Comparison of ENCODE assay signal across 18 mouse cellular contexts in the genomic region with DNA sequence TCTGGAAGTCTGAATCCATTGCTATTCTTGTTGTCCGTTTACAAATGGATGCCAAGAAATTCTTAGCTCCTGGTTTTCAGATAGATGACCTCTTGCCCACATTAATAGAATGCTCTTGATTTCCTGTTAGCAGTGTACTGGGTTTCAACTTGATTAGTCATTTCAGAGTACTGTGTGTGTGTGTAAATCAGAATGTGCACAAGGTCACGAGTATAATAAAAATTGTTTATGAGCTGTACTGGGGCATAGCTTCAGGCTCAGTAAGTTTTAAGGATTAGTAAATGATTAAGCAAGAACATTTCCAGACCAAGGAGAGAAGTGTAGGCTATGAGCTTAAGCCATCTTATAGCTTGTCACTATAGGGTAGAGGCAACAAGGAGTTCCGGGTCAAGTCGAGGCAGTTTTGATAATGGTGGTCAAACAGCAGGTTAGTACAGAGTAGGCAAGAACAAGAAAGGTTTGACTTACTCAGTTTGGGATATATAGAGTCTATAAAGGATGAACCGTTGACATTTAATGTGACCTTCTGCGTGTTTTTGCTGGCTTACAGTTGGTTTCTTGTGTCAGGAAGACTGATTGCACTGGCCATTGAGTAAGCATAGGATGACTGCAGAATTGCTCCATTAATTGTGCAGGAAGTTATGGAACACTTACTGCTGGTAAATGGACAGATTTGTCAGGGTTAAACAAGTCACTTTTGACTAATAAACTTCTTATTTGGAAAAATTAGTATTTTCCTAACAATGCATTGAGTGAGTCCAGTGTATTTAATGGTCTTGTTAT. TPM values are rescaled to one million over a fixed set of nuclear protein-coding genes. Genes with fewer than 3 reads are reported as not detected.
DNase-seq lines count a peak whose midpoint lies in the region; ATAC-seq and TF ChIP-seq lines count a peak whose summit lies in the region.
"Had no signal": no experiment of that assay in that cellular context is flagged by ENCODE, and none has a peak within 500 bp of the region (broad histone marks: within the 10 kb centered on the region; RNA-seq: fewer than 3 reads in every experiment).

No protein-coding gene starts in this region.

- POLR2A ChIA-PET in Patski (lab: Charles Lee) = interaction anchor here (2.4 kb wide), 1 partner anchor 12 kb away, joined by 7 read pairs; a partner anchor contains a TSS

- no peaks in the 10 kb centered on the region for H3K27me3 ChIP-seq in kidney, embryonic 15.5 days
- no peaks in the 10 kb centered on the region for H3K27me3 ChIP-seq in Patski
- H3K27me3 ChIP-seq: liver, embryonic 15.5 days; midbrain, embryonic 13.5 days had no signal

- 50% methylated on average over 6 of the region's 6 CpGs for WGBS in kidney, embryonic 15.5 days

- no peak overlapping the region for H3K4me3 ChIP-seq in kidney, embryonic 15.5 days (replicated peaks)
- no peak overlapping the region for H3K4me3 ChIP-seq in brown adipose tissue, adult 24 weeks (ENCODE audit: insufficient read depth, low read depth, low read length)
- H3K4me3 ChIP-seq: erythroblast, embryonic 14.5 days; liver, embryonic 15.5 days; midbrain, embryonic 13.5 days had no signal

- no peak for TF ChIP-seq CTCF in Patski (IDR thresholded peaks at IDR 0.05)

- H3K27ac ChIP-seq in kidney, embryonic 15.5 days = peak overlapping the region; percentile 45; the same call in 1 of the 2 replicates
- peak overlapping the region; percentile 90 for H3K27ac ChIP-seq in brown adipose tissue, adult 24 weeks (replicated peaks; ENCODE audit: low read depth, low read length)
- H3K27ac ChIP-seq: hindbrain, embryonic 14.5 days; liver, embryonic 15.5 days; midbrain, embryonic 13.5 days had no signal

- in situ Hi-C loops in Patski (cut with MboI; ENCODE audit: low pct_unique_long_range_greater_than_20kb) = loop anchor here (25.0 kb wide), 1 partner anchor 891 kb away; no protein-coding TSS in a partner anchor

- peaks cover 28% of the 10 kb centered on the region; the same call in 1 of the 2 replicates for H3K36me3 ChIP-seq in kidney, embryonic 15.5 days

- CTCF ChIA-PET in Patski (lab: Charles Lee) = interaction anchor here (0.7 to 1.2 kb wide), 5 partner anchors 11 to 211 kb away, joined by 3 read pairs; no protein-coding TSS in a partner anchor

- peaks cover 25% of the 10 kb centered on the region for H3K4me1 ChIP-seq in kidney, embryonic 15.5 days
- peaks cover 7% of the 10 kb centered on the region; the same call in 1 of the 2 replicates for H3K4me1 ChIP-seq in brown adipose tissue, adult 24 weeks (ENCODE audit: control insufficient read depth, insufficient read depth, insufficient read length, low read length)

- no peak overlapping the region for H3K4me2 ChIP-seq in kidney, embryonic 15.5 days
- H3K4me2 ChIP-seq: hindbrain, embryonic 14.5 days; liver, embryonic 15.5 days; midbrain, embryonic 13.5 days had no signal

- peak; percentile 69 for ATAC-seq in kidney, embryonic 15.5 days (replicated peaks; ENCODE audit: low FRiP score)
- ATAC-seq in Patski = peak; percentile 83
- ATAC-seq in megakaryocyte, adult 5-6 weeks (ENCODE audit: poor library complexity, severe bottlenecking) = 0 out of 2 replicates have a peak, but pooled peaks have one; percentile 16
- ATAC-seq: midbrain, embryonic 13.5 days had no signal

- H3K9me3 ChIP-seq in kidney, embryonic 15.5 days (replicated peaks) = no peaks in the 10 kb centered on the region
- H3K9me3 ChIP-seq: liver, embryonic 15.5 days had no signal

- no peak for DNase-seq in kidney, postnatal 25 days
- no peak for DNase-seq in Patski (ENCODE audit: low read depth, low spot score)
- DNase-seq in left cerebral cortex, adult 18-20 months (ENCODE audit: low spot score in 2 of 2) = no peak
- DNase-seq in B cell, adult 2 months = no peak
- no peak for DNase-seq in cerebellum, postnatal 10 days
- DNase-seq: cerebellum, postnatal 14 days; heart, postnatal 10 days; layer of hippocampus, postnatal 36 days; lung, postnatal 4 days; right cerebral cortex, adult 18-20 months; thymus, postnatal 4 days had no signal

- H3K9ac ChIP-seq in kidney, embryonic 15.5 days = no peak overlapping the region
- H3K9ac ChIP-seq: hindbrain, embryonic 14.5 days; liver, embryonic 15.5 days; midbrain, embryonic 13.5 days had no signal

RNA-seq across cellular contexts. Expression of a gene that starts 11.6 kb away (rescaled TPM):
- polyA plus RNA-seq in kidney, embryonic 15.5 days (2015; fragmentation: Nextera tagmentation; extraction: Ambion mirVana) = 163 and 173 TPM in 2 replicates
- polyA plus RNA-seq in Patski (2021) = 145 TPM
- 60.4 and 82.4 TPM in 2 replicates for polyA plus RNA-seq in brown adipose tissue, adult 24 weeks (2012; ENCODE audit: insufficient read depth, insufficient read length, missing spikeins)
- 106 and 115 TPM in 2 replicates for total RNA-seq in megakaryocyte, adult 5-6 weeks (2015)
- total RNA-seq in megakaryocyte, adult 5-6 weeks (2017) = 138 and 164 TPM in 2 replicates
- 100 to 1,000 TPM in 1 of 2 experiments, 10 to 100 TPM in 1; 97.5 to 106 TPM for total RNA-seq in left cerebral cortex, adult 18-20 months (2021)

RNA-seq across cellular contexts. Expression of a gene that starts 28.5 kb away (rescaled TPM):
- polyA plus RNA-seq in kidney, embryonic 15.5 days (2015; fragmentation: Nextera tagmentation; extraction: Ambion mirVana) = 1.7 and 2.2 TPM in 2 replicates
- 0.17 TPM for polyA plus RNA-seq in Patski (2021)
- polyA plus RNA-seq in brown adipose tissue, adult 24 weeks (2012; ENCODE audit: insufficient read depth, insufficient read length, missing spikeins) = 2.6 and 2.7 TPM in 2 replicates
- 544 and 557 TPM in 2 replicates for total RNA-seq in megakaryocyte, adult 5-6 weeks (2015)
- total RNA-seq in megakaryocyte, adult 5-6 weeks (2017) = 478 and 480 TPM in 2 replicates
- total RNA-seq in left cerebral cortex, adult 18-20 months (2021) = under 1 TPM; 0.33 to 0.45 TPM

RNA-seq across cellular contexts. Expression of a gene that starts 35.6 kb away (rescaled TPM):
- 0.09 and 0.13 TPM in 2 replicates for polyA plus RNA-seq in kidney, embryonic 15.5 days (2015; fragmentation: Nextera tagmentation; extraction: Ambion mirVana)
- 0.09 TPM for polyA plus RNA-seq in Patski (2021)
- polyA plus RNA-seq in brown adipose tissue, adult 24 weeks (2012; ENCODE audit: insufficient read depth, insufficient read length, missing spikeins) = not detected in 2 replicates
- total RNA-seq in megakaryocyte, adult 5-6 weeks (2015) = 0.36 and 0.42 TPM in 2 replicates
- 0.11 and 0.24 TPM in 2 replicates for total RNA-seq in megakaryocyte, adult 5-6 weeks (2017)
- under 1 TPM; 0.19 to 0.49 TPM for total RNA-seq in left cerebral cortex, adult 18-20 months (2021)
- polyA plus RNA-seq: erythroblast, embryonic 14.5 days had no signal

Comparison
In these comparisons a context has a peak if more than half of its experiments do, and no peak if none do; other contexts are left out.
1. ATAC-seq: peak in every context shown above with its lines; median percentile 83 in Patski; 69 in kidney, embryonic 15.5 days; 16 in megakaryocyte, adult 5-6 weeks.